8 mouse cellular contexts compared by ENCODE assay signal in genomic region chr19:15649368-15649767, GRCm38 (mm10).
DNase-seq lines count a peak whose midpoint lies in the region; ATAC-seq lines count a peak whose summit lies in the region.

No protein-coding gene starts in this region.

- intact Hi-C loops in gastrocnemius, postnatal 36 days (cut with DNase I) = no loop called here

- peak; percentile 23 for DNase-seq in gastrocnemius, postnatal 10 days
- DNase-seq in gastrocnemius, postnatal 36 days = no peak
- peak; percentile 61 for DNase-seq in brain, adult 2 months (ENCODE audit: low read depth, low spot score)

- no peaks in the 10 kb centered on the region for H3K9me3 ChIP-seq in midbrain, embryonic 12.5 days
- no peaks in the 10 kb centered on the region for H3K9me3 ChIP-seq in midbrain, embryonic 15.5 days

- no peak overlapping the region for H3K4me2 ChIP-seq in midbrain, embryonic 12.5 days (replicated peaks)
- no peak overlapping the region for H3K4me2 ChIP-seq in midbrain, embryonic 15.5 days

- H3K27ac ChIP-seq in midbrain, embryonic 12.5 days (replicated peaks) = no peak overlapping the region
- no peak overlapping the region for H3K27ac ChIP-seq in midbrain, embryonic 15.5 days

- 24% methylated on average over 4 of the region's 4 CpGs for WGBS in midbrain, embryonic 12.5 days
- 18% methylated on average over 4 of the region's 4 CpGs for WGBS in midbrain, embryonic 15.5 days

- peaks cover 37% of the 10 kb centered on the region for H3K27me3 ChIP-seq in midbrain, embryonic 12.5 days
- 0 out of 2 replicates have a peak, but pooled peaks cover 4% of the 10 kb centered on the region for H3K27me3 ChIP-seq in midbrain, embryonic 15.5 days (replicated peaks)

- H3K4me1 ChIP-seq in midbrain, embryonic 12.5 days = peaks cover 11% of the 10 kb centered on the region
- H3K4me1 ChIP-seq in midbrain, embryonic 15.5 days = peaks cover 14% of the 10 kb centered on the region; the same call in 1 of the 2 replicates

- ATAC-seq in midbrain, embryonic 12.5 days (ENCODE audit: low FRiP score, low read depth) = peak; percentile 51; the same call in 1 of the 2 replicates
- ATAC-seq in midbrain, embryonic 15.5 days (replicated peaks) = no peak
- peak; percentile 72 to 76; a peak in 3 of 4 replicates for ATAC-seq in hematopoietic stem cell, adult 5-6 weeks (replicated peaks in 1 of 2; ENCODE audit: insufficient read depth in 1 of 2, low FRiP score in 2 of 2, low TSS enrichment in 1 of 2, low read depth in 1 of 2, poor library complexity in 2 of 2, severe bottlenecking in 2 of 2)
- peak; percentile 59; the same call in 1 of the 2 replicates for ATAC-seq in neutrophil, adult 5-6 weeks (ENCODE audit: extremely low read depth, insufficient number of reproducible peaks, low FRiP score, poor library complexity, severe bottlenecking)
- no peak for ATAC-seq in activated CD4-positive, CD25-positive, alpha-beta regulatory T cell, adult 4 months

- no peaks in the 10 kb centered on the region for H3K36me3 ChIP-seq in midbrain, embryonic 12.5 days
- no peaks in the 10 kb centered on the region for H3K36me3 ChIP-seq in midbrain, embryonic 15.5 days (replicated peaks)

- no peak overlapping the region for H3K4me3 ChIP-seq in midbrain, embryonic 12.5 days
- H3K4me3 ChIP-seq in midbrain, embryonic 15.5 days = no peak overlapping the region

- H3K9ac ChIP-seq in midbrain, embryonic 12.5 days (replicated peaks) = no peak overlapping the region
- no peak overlapping the region for H3K9ac ChIP-seq in midbrain, embryonic 15.5 days

Comparison
In these comparisons a context has a peak if more than half of its experiments do, and no peak if none do; other contexts are left out.
1. DNase-seq: peak in gastrocnemius, postnatal 10 days (single experiment) and brain, adult 2 months (single experiment); none in gastrocnemius, postnatal 36 days (0 of 2).
2. ATAC-seq: peak in midbrain, embryonic 12.5 days (single experiment), hematopoietic stem cell, adult 5-6 weeks (2 of 2) and neutrophil, adult 5-6 weeks (single experiment); none in midbrain, embryonic 15.5 days (single experiment) and activated CD4-positive, CD25-positive, alpha-beta regulatory T cell, adult 4 months (single experiment).